Mouse (Mus musculus) intestine, embryonic 14.5 days (tissue): ENCODE results near the gene Abcd3. TPM values are rescaled to one million over a fixed set of nuclear protein-coding genes. Genes with fewer than 3 reads are reported as not detected.

Experiments
- ATAC-seq: fragments of 200-750 bp; cut with Nextera tagmentation; replicated peaks from 2 replicates; pipeline ENCODE4 v1.8.0; 2017; ENCODE audit warnings: low read depth, moderate number of reproducible peaks, moderate TSS enrichment, moderate library complexity; ENCODE audit not compliant: low FRiP score, low TSS enrichment
- DNase-seq: peaks from one replicate; pipeline ENCODE4 v3.0.0-alpha.2; 2018; ENCODE audit warnings: low spot score
- H3K27ac ChIP-seq: fragments of 300-500 bp; sonication (generic); 2 replicates; pipeline ENCODE4 v1.5.1; 2014; ENCODE audit warnings: low read depth, mild to moderate bottlenecking, control low read depth
- H3K27me3 ChIP-seq: fragments of 300-500 bp; sonication (generic); replicated peaks from 2 replicates; pipeline ENCODE4 v1.6.1; 2014; ENCODE audit warnings: low read length, control low read depth; ENCODE audit not compliant: control insufficient read depth, insufficient read depth
- H3K36me3 ChIP-seq: fragments of 300-500 bp; sonication (generic); 2 replicates; pipeline ENCODE4 v1.6.1; 2014; ENCODE audit warnings: low read length, control low read depth; ENCODE audit not compliant: control insufficient read depth, insufficient read depth
- H3K4me1 ChIP-seq: fragments of 300-500 bp; sonication (generic); replicated peaks from 2 replicates; pipeline ENCODE4 v1.6.1; 2014; ENCODE audit warnings: low read length, control low read depth, mixed read lengths; ENCODE audit not compliant: control insufficient read depth, insufficient read depth
- H3K4me2 ChIP-seq: fragments of 300-500 bp; sonication (generic); 2 replicates; pipeline ENCODE4 v1.6.1; 2014; ENCODE audit warnings: low read length
- H3K4me3 ChIP-seq: fragments of 300-500 bp; sonication (generic); 2 replicates; pipeline ENCODE4 v1.5.1; 2014; ENCODE audit warnings: low read depth, low read length, control low read depth, mixed read lengths
- H3K9ac ChIP-seq: fragments of 300-500 bp; sonication (generic); 2 replicates; pipeline ENCODE4 v1.6.1; 2014; ENCODE audit warnings: mild to moderate bottlenecking, low read length
- H3K9me3 ChIP-seq: fragments of 300-500 bp; sonication (generic); 2 replicates; pipeline ENCODE4 v1.6.1; 2016; ENCODE audit warnings: low read length, control low read depth; ENCODE audit not compliant: control insufficient read depth
- WGBS: fragments of 180-500 bp; shearing (Covaris S2); extraction: QIAGEN DNeasy Blood & Tissue Kit; methylation state at CpG from one replicate; pipeline ENCODE4 v1.1.7; 2014; 5-methylcytosine and 5-hydroxymethylcytosine counted together
- polyA plus RNA-seq: library from polyadenylated mRNA; unstranded; fragments of >200 nt; fragmentation: Nextera tagmentation; extraction: Ambion mirVana; gene quantifications from 2 replicates; pipeline ENCODE4 v1.2.1, GENCODE M21; 2014

The Abcd3 gene
- polyA plus RNA-seq, 1 experiment from 2014 or later: 56.8 TPM

GRCm38 (mm10) chr3:121738742-121739342, 76.3 kb downstream of the Abcd3 start:
- DNase-seq (peak; percentile 41), ATAC-seq (no peak)
- WGBS: 70% methylated on average over 9 of the region's 9 CpGs
- Histone ChIP-seq H3K9ac (no peak overlapping the region), H3K4me2 (no peak overlapping the region), H3K27me3 (no peaks in the 10 kb centered on the region), H3K9me3 (no peaks in the 10 kb centered on the region), H3K4me1 (peaks cover 9% of the 10 kb centered on the region; the same call in 1 of the 2 replicates), H3K36me3 (peaks cover 7% of the 10 kb centered on the region), H3K27ac (no peak overlapping the region), H3K4me3 (no peak overlapping the region)

GRCm38 (mm10) chr3:121737901-121738300, 77.2 kb downstream of the Abcd3 start:
- Histone ChIP-seq H3K36me3 (peaks cover 8% of the 10 kb centered on the region), H3K9me3 (no peaks in the 10 kb centered on the region), H3K4me2 (no peak overlapping the region), H3K9ac (no peak overlapping the region), H3K4me1 (peaks cover 9% of the 10 kb centered on the region; the same call in 1 of the 2 replicates), H3K27ac (no peak overlapping the region), H3K4me3 (no peak overlapping the region), H3K27me3 (no peaks in the 10 kb centered on the region)
- ATAC-seq (no peak), DNase-seq (peak; percentile 42)
- WGBS: 83% methylated on average over 2 of the region's 2 CpGs

GRCm38 (mm10) chr3:121737453-121737852, 77.6 kb downstream of the Abcd3 start:
- no peak overlapping the region for H3K4me3 ChIP-seq
- H3K4me1 ChIP-seq: peaks cover 9% of the 10 kb centered on the region; the same call in 1 of the 2 replicates
- no peak overlapping the region for H3K4me2 ChIP-seq
- no peak overlapping the region for H3K9ac ChIP-seq
- H3K27me3 ChIP-seq: no peaks in the 10 kb centered on the region
- no peaks in the 10 kb centered on the region for H3K9me3 ChIP-seq
- ATAC-seq: no peak
- peaks cover 10% of the 10 kb centered on the region for H3K36me3 ChIP-seq
- WGBS: 44% methylated on average over 1 of the region's 1 CpGs
- H3K27ac ChIP-seq: no peak overlapping the region
- DNase-seq: peak; percentile 36

DNA sequence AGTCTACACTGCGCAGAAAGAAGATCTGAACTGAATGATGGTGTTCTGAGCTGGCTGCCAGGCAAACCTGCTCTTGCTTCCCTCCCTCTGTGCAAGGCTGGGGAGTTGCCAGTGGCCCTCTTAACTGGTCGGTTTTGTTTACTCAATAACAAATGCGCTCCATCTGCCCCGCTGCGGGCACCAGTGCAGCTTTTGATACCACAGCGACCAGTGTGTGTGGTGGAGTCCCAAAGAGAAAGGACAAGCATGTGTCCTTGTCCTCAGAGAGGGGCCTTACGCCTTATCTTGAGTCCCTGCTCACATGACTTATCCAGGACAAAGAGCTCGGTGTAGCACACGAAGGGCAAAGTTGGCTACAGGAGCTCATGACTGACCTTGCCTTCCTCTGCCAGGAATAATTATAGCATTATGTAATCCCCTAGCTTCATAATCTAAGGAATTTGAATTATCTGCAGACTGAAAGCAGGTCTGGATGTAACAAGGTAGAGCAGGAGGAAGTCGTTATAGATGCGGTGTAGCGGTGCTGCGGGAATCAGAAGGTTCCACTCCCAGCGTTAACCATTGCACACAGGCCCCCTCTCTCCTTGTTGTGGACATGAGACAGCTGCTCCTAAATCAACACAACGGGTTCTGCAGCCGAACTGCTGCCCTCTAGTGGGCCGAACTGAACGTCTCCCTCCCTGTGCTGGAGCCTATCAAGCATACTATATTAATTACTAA, 78.9 kb downstream of the Abcd3 start:
- no peaks in the 10 kb centered on the region for H3K27me3 ChIP-seq
- peak; percentile 79 for ATAC-seq
- peak overlapping the region; percentile 48; the same call in 1 of the 2 replicates for H3K27ac ChIP-seq
- no peak overlapping the region for H3K9ac ChIP-seq
- H3K36me3 ChIP-seq: peaks cover 18% of the 10 kb centered on the region
- H3K4me1 ChIP-seq: peaks cover 9% of the 10 kb centered on the region; the same call in 1 of the 2 replicates
- DNase-seq: peak; percentile 84
- no peaks in the 10 kb centered on the region for H3K9me3 ChIP-seq
- no peak overlapping the region for H3K4me2 ChIP-seq
- WGBS: 29% methylated on average over 18 of the region's 18 CpGs
- H3K4me3 ChIP-seq: no peak overlapping the region

GRCm38 (mm10) chr3:121735542-121735941, 79.6 kb downstream of the Abcd3 start:
- no peak overlapping the region for H3K9ac ChIP-seq
- peaks cover 18% of the 10 kb centered on the region for H3K36me3 ChIP-seq
- no peak overlapping the region for H3K4me3 ChIP-seq
- no peak overlapping the region for H3K27ac ChIP-seq
- DNase-seq (peak; percentile 47), ATAC-seq (no peak)
- 82% methylated on average over 7 of the region's 7 CpGs for WGBS
- no peak overlapping the region for H3K4me2 ChIP-seq
- H3K9me3 ChIP-seq: no peaks in the 10 kb centered on the region
- no peaks in the 10 kb centered on the region for H3K27me3 ChIP-seq
- peaks cover 9% of the 10 kb centered on the region; the same call in 1 of the 2 replicates for H3K4me1 ChIP-seq

GRCm38 (mm10) chr3:121729678-121730077, 85.4 kb downstream of the Abcd3 start:
- no peaks in the 10 kb centered on the region for H3K4me1 ChIP-seq

GRCm38 (mm10) chr3:121725651-121726050, 89.5 kb downstream of the Abcd3 start:
- H3K4me1 ChIP-seq: peaks cover 6% of the 10 kb centered on the region
- H3K27ac ChIP-seq: no peak overlapping the region
- H3K4me3 ChIP-seq: peak overlapping the region; percentile 8; the same call in 1 of the 2 replicates
- no peaks in the 10 kb centered on the region for H3K9me3 ChIP-seq
- ATAC-seq (no peak), DNase-seq (no peak)
- peak overlapping the region; percentile 79 for H3K4me2 ChIP-seq
- H3K9ac ChIP-seq: no peak overlapping the region
- peaks cover 8% of the 10 kb centered on the region for H3K36me3 ChIP-seq
- H3K27me3 ChIP-seq: no peaks in the 10 kb centered on the region; the same call in 1 of the 2 replicates
- WGBS: 67% methylated on average over 10 of the region's 10 CpGs

More at GRCm38 (mm10) chr3:121729678-121730077, 85.4 kb downstream of the Abcd3 start:
- Histone ChIP-seq H3K36me3 (peaks cover 26% of the 10 kb centered on the region), H3K27me3 (no peaks in the 10 kb centered on the region), H3K4me2 (no peak overlapping the region), H3K4me3 (no peak overlapping the region), H3K27ac (no peak overlapping the region), H3K9me3 (no peaks in the 10 kb centered on the region), H3K9ac (no peak overlapping the region)
- ATAC-seq: no peak
- WGBS: 89% methylated on average over 4 of the region's 4 CpGs
- DNase-seq: no peak

- Histone ChIP-seq H3K4me2 (peak overlapping the region; percentile 79), H3K9me3 (no peaks in the 10 kb centered on the region), H3K4me1 (peaks cover 6% of the 10 kb centered on the region), H3K27me3 (no peaks in the 10 kb centered on the region; the same call in 1 of the 2 replicates), H3K9ac (peak overlapping the region; percentile 60; the same call in 1 of the 2 replicates), H3K4me3 (peak overlapping the region; percentile 68), H3K27ac (no peak overlapping the region), H3K36me3 (no peaks in the 10 kb centered on the region)
- ATAC-seq: no peak
- 31% methylated on average over 12 of the region's 12 CpGs for WGBS
- DNase-seq: no peak
These were observed 90.5 kb downstream of the Abcd3 start for GRCm38 (mm10) chr3:121724553-121724952.
